Mouse (Mus musculus) forebrain, embryonic 14.5 days (tissue): ENCODE measurements around the gene Oas1d. TPM values are rescaled to one million over a fixed set of nuclear protein-coding genes. Genes with fewer than 3 reads are reported as not detected.
A peak's percentile ranks its signal among the peaks of the same experiment; 100 is the strongest.
"Not testable (repeated sequence)": the region's sequence is repeated elsewhere in the genome, so short reads cannot be mapped to it uniquely, and the experiment has no call there.

ENCODE experiments used
- ATAC-seq: fragments of 200-750 bp; cut with Nextera tagmentation; 2 replicates; pipeline ENCODE4 v1.8.0; 2017; ENCODE audit warnings: mild to moderate bottlenecking, moderate library complexity
- DNase-seq: peaks from one replicate; pipeline ENCODE4 v3.0.0-alpha.2; 2015; ENCODE audit warnings: low spot score
- H3K27ac ChIP-seq: fragments of 300-500 bp; sonication (generic); 2 replicates; pipeline ENCODE4 v1.5.1; 2014; ENCODE audit warnings: low read depth, mild to moderate bottlenecking, control low read depth, low read length, moderate library complexity
- H3K27me3 ChIP-seq: fragments of 300-500 bp; sonication (generic); replicated peaks from 2 replicates; pipeline ENCODE4 v1.6.1; 2014; ENCODE audit warnings: low read length, control low read depth, mixed read lengths; ENCODE audit not compliant: control insufficient read depth, insufficient read depth
- H3K36me3 ChIP-seq: fragments of 300-500 bp; sonication (generic); 2 replicates; pipeline ENCODE4 v1.6.1; 2014; ENCODE audit warnings: low read length, control low read depth; ENCODE audit not compliant: control insufficient read depth, insufficient read depth
- H3K4me1 ChIP-seq: fragments of 300-500 bp; sonication (generic); 2 replicates; pipeline ENCODE4 v1.6.1; 2014; ENCODE audit warnings: antibody characterized with exemption, low read length, control low read depth; ENCODE audit not compliant: control insufficient read depth, insufficient read depth
- H3K4me2 ChIP-seq: fragments of 300-500 bp; sonication (generic); 2 replicates; pipeline ENCODE4 v1.6.1; 2014; ENCODE audit warnings: mild to moderate bottlenecking, control low read depth, low read length
- H3K4me3 ChIP-seq: fragments of 300-500 bp; sonication (generic); 2 replicates; pipeline ENCODE4 v1.5.1; 2014; ENCODE audit warnings: low read depth, low read length, control low read depth
- H3K9ac ChIP-seq: fragments of 300-500 bp; sonication (generic); 2 replicates; pipeline ENCODE4 v1.6.1; 2014; ENCODE audit warnings: mild to moderate bottlenecking, low read length, control low read depth, moderate library complexity
- H3K9me3 ChIP-seq: fragments of 300-500 bp; sonication (generic); replicated peaks from 2 replicates; pipeline ENCODE4 v1.6.1; 2016; ENCODE audit warnings: low read length, control low read depth, mixed read lengths; ENCODE audit not compliant: control insufficient read depth
- WGBS: fragments of 180-500 bp; shearing (Covaris S2); extraction: QIAGEN DNeasy Blood & Tissue Kit; methylation state at CpG from one replicate; pipeline ENCODE4 v1.1.7; 2014; 5-methylcytosine and 5-hydroxymethylcytosine counted together
- polyA plus RNA-seq: library from polyadenylated mRNA; unstranded; fragments of >200 nt; fragmentation: Nextera tagmentation; extraction: Ambion mirVana; gene quantifications from 2 replicates; pipeline ENCODE4 v1.2.1, GENCODE M21; 2014

Oas1d gene
- polyA plus RNA-seq = 0.11 and 0.14 TPM in 2 replicates

- H3K4me3 ChIP-seq, H3K4me2 ChIP-seq, H3K27ac ChIP-seq, ATAC-seq, DNase-seq, H3K9ac ChIP-seq, H3K9me3 ChIP-seq, H3K27me3 ChIP-seq, H3K4me1 ChIP-seq, H3K36me3 ChIP-seq: not testable (repeated sequence)
- WGBS = 66% methylated on average over 6 of the region's 8 CpGs
Observed at GRCm38 (mm10) chr5:120914204-120914603, at the start of gene Oas1d. Oas1d (plus strand) TSS chr5:120914536.

GRCm38 (mm10) chr5:120865336-120865860 is 48.9 kb upstream of the Oas1d start:
- Histone ChIP-seq H3K9me3 (no peaks in the 10 kb centered on the region), H3K4me2 (no peak overlapping the region), H3K4me3 (no peak overlapping the region), H3K9ac (no peak overlapping the region), H3K27me3 (no peaks in the 10 kb centered on the region), H3K27ac (no peak overlapping the region), H3K36me3 (no peaks in the 10 kb centered on the region), H3K4me1 (no peaks in the 10 kb centered on the region)
- ATAC-seq (no peak), DNase-seq (peak; percentile 22)
- 79% methylated on average over 3 of the region's 3 CpGs for WGBS

GRCm38 (mm10) chr5:120869436-120870015 is 44.8 kb upstream of the Oas1d start:
- H3K36me3 ChIP-seq = no peaks in the 10 kb centered on the region
- no peak overlapping the region for H3K4me3 ChIP-seq
- H3K4me1 ChIP-seq = no peaks in the 10 kb centered on the region
- H3K27ac ChIP-seq = no peak overlapping the region
- H3K9ac ChIP-seq = no peak overlapping the region
- DNase-seq (no peak), ATAC-seq (no peak)
- 79% methylated on average over 7 of the region's 7 CpGs for WGBS
- H3K27me3 ChIP-seq = no peaks in the 10 kb centered on the region
- no peaks in the 10 kb centered on the region for H3K9me3 ChIP-seq
- H3K4me2 ChIP-seq = no peak overlapping the region

- WGBS = 68% methylated on average over 3 of the region's 3 CpGs
- no peak for ATAC-seq
- H3K4me1 ChIP-seq = no peaks in the 10 kb centered on the region
- DNase-seq = no peak
- no peak overlapping the region for H3K4me2 ChIP-seq
- no peak overlapping the region for H3K4me3 ChIP-seq
- no peaks in the 10 kb centered on the region for H3K9me3 ChIP-seq
- no peaks in the 10 kb centered on the region for H3K36me3 ChIP-seq
- H3K9ac ChIP-seq = no peak overlapping the region
- no peaks in the 10 kb centered on the region for H3K27me3 ChIP-seq
- H3K27ac ChIP-seq = no peak overlapping the region
Observed at GRCm38 (mm10) chr5:120870081-120870480, 44.3 kb upstream of the Oas1d start.

- no peaks in the 10 kb centered on the region for H3K27me3 ChIP-seq
- no peaks in the 10 kb centered on the region for H3K9me3 ChIP-seq
- H3K4me2 ChIP-seq = no peak overlapping the region
- H3K4me3 ChIP-seq = no peak overlapping the region
- no peak overlapping the region for H3K27ac ChIP-seq
- no peaks in the 10 kb centered on the region for H3K4me1 ChIP-seq
- no peaks in the 10 kb centered on the region for H3K36me3 ChIP-seq
- no peak for ATAC-seq
- no peak overlapping the region for H3K9ac ChIP-seq
- 80% methylated on average over 7 of the region's 7 CpGs for WGBS
- no peak for DNase-seq
Observed at GRCm38 (mm10) chr5:120870782-120871181, 43.6 kb upstream of the Oas1d start.

GRCm38 (mm10) chr5:120871469-120871868 is 42.9 kb upstream of the Oas1d start:
- Histone ChIP-seq H3K9me3 (no peaks in the 10 kb centered on the region), H3K9ac (no peak overlapping the region)
- 44% methylated on average over 2 of the region's 2 CpGs for WGBS

GRCm38 (mm10) chr5:120876839-120877238 is 37.5 kb upstream of the Oas1d start:
- not testable (repeated sequence) for DNase-seq, H3K4me1 ChIP-seq, H3K9me3 ChIP-seq, ATAC-seq, H3K9ac ChIP-seq, H3K27me3 ChIP-seq, H3K4me2 ChIP-seq, H3K36me3 ChIP-seq, H3K27ac ChIP-seq, H3K4me3 ChIP-seq
- 68% methylated on average over 2 of the region's 3 CpGs for WGBS

More at GRCm38 (mm10) chr5:120871469-120871868, 42.9 kb upstream of the Oas1d start:
- Histone ChIP-seq H3K4me2 (no peak overlapping the region), H3K36me3 (no peaks in the 10 kb centered on the region), H3K4me3 (no peak overlapping the region), H3K4me1 (no peaks in the 10 kb centered on the region), H3K27me3 (no peaks in the 10 kb centered on the region), H3K27ac (no peak overlapping the region)
- no peak for ATAC-seq
- no peak for DNase-seq

GRCm38 (mm10) chr5:120877407-120877806 is 36.9 kb upstream of the Oas1d start:
- not testable (repeated sequence) for H3K9ac ChIP-seq, ATAC-seq, H3K4me1 ChIP-seq, DNase-seq, H3K36me3 ChIP-seq, H3K27me3 ChIP-seq, H3K4me2 ChIP-seq, H3K9me3 ChIP-seq, H3K4me3 ChIP-seq, H3K27ac ChIP-seq
- 79% methylated on average over 2 of the region's 2 CpGs for WGBS

GRCm38 (mm10) chr5:120878803-120879202 is 35.5 kb upstream of the Oas1d start:
- H3K9ac ChIP-seq, H3K4me1 ChIP-seq, H3K4me2 ChIP-seq, H3K9me3 ChIP-seq, H3K27ac ChIP-seq, H3K27me3 ChIP-seq, H3K4me3 ChIP-seq, H3K36me3 ChIP-seq, DNase-seq, ATAC-seq: not testable (repeated sequence)
- WGBS = 74% methylated on average over 2 of the region's 2 CpGs
